Mouse (Mus musculus) intestine, embryonic 15.5 days (tissue): ENCODE results near the gene Pdgfc. TPM values are rescaled to one million over a fixed set of nuclear protein-coding genes. Genes with fewer than 3 reads are reported as not detected.
"Not testable (repeated sequence)": the region's sequence is repeated elsewhere in the genome, so short reads cannot be mapped to it uniquely, and the experiment has no call there.

Experiments used
- ATAC-seq: fragments of 200-750 bp; cut with Nextera tagmentation; 2 replicates; pipeline ENCODE4 v1.8.0; 2017; ENCODE audit warnings: moderate TSS enrichment, moderate library complexity
- H3K27ac ChIP-seq: fragments of 300-500 bp; sonication (generic); 2 replicates; pipeline ENCODE4 v1.5.1; 2015; ENCODE audit warnings: mild to moderate bottlenecking, inconsistent platforms
- H3K27me3 ChIP-seq: fragments of 300-500 bp; sonication (generic); replicated peaks from 2 replicates; pipeline ENCODE4 v1.6.1; 2015; ENCODE audit warnings: inconsistent platforms
- H3K36me3 ChIP-seq: fragments of 300-500 bp; sonication (generic); 2 replicates; pipeline ENCODE4 v1.6.1; 2015; ENCODE audit warnings: inconsistent platforms
- H3K4me1 ChIP-seq: fragments of 300-500 bp; sonication (generic); replicated peaks from 2 replicates; pipeline ENCODE4 v1.6.1; 2015; ENCODE audit warnings: inconsistent platforms
- H3K4me2 ChIP-seq: fragments of 300-500 bp; sonication (generic); replicated peaks from 2 replicates; pipeline ENCODE4 v1.6.1; 2015; ENCODE audit warnings: mild to moderate bottlenecking, inconsistent platforms
- H3K4me3 ChIP-seq: fragments of 300-500 bp; sonication (generic); replicated peaks from 2 replicates; pipeline ENCODE4 v1.5.1; 2015; ENCODE audit warnings: inconsistent platforms
- H3K9ac ChIP-seq: fragments of 300-500 bp; sonication (generic); 2 replicates; pipeline ENCODE4 v1.6.1; 2015; ENCODE audit warnings: inconsistent platforms
- H3K9me3 ChIP-seq: fragments of 300-500 bp; sonication (generic); 2 replicates; pipeline ENCODE4 v1.6.1; 2016; ENCODE audit warnings: inconsistent platforms
- whole genome bisulfite sequencing: fragments of 180-500 bp; shearing (Covaris S2); methylation state at CpG from one replicate; pipeline ENCODE4 v1.1.7; 2015; 5-methylcytosine and 5-hydroxymethylcytosine counted together
- polyA plus RNA-seq: library from polyadenylated mRNA; unstranded; fragments of >200 nt; fragmentation: Nextera tagmentation; extraction: Ambion mirVana; gene quantifications from 2 replicates; pipeline ENCODE4 v1.2.1, GENCODE M21; 2015

Gene Pdgfc
- polyA plus RNA-seq, 1 experiment from 2014 or later = 14.0 TPM

DNA sequence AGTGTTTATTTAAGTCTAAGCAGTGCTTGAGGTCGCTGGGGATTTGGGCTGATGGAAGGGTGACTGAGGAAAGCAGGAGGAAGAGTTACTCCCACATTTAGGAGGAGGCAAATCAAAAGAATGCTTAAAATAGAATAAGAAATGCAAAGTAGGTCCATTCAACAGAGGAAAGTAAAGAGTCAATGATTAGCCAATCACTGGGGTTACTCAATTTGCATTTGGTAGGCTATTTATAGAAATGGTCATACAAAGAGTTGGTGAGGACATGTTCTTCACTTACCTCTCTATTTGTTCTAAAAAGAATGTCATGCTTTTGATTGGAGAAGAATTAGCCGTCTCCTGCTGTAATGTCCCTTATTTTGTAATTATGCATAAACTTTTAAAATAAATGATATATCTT, 90.8 kb downstream of the Pdgfc start:
- WGBS = 48% methylated on average over 2 of the region's 2 CpGs
- Histone ChIP-seq H3K36me3 (no peaks in the 10 kb centered on the region), H3K4me2 (no peak overlapping the region), H3K9ac (no peak overlapping the region), H3K4me1 (no peaks in the 10 kb centered on the region), H3K4me3 (no peak overlapping the region), H3K27me3 (no peaks in the 10 kb centered on the region), H3K27ac (no peak overlapping the region), H3K9me3 (no peaks in the 10 kb centered on the region)
- no peak for ATAC-seq

DNA sequence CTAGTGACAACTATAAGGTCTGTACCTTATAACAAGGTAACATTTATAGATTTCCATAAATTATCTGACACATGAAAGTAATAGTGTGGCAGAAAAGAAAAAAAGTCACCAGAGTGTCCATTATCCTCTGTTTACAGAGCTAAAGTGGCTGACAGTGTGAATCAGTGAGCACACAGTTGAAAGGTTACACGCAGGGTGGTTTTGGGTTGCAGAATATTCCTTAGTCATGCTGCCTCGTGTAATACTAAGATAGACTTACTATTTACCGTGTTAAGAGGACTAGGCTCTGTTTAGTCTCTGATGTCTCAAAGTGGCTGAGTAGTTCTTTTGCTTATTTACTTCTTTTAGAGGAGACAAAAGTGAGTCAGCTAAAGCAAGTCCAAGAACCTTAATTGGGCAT, 100.8 kb downstream of the Pdgfc start:
- ATAC-seq = no peak
- WGBS = 56% methylated on average over 3 of the region's 3 CpGs
- Histone ChIP-seq H3K27ac (no peak overlapping the region), H3K4me2 (no peak overlapping the region), H3K9me3 (no peaks in the 10 kb centered on the region), H3K27me3 (no peaks in the 10 kb centered on the region), H3K36me3 (no peaks in the 10 kb centered on the region), H3K9ac (no peak overlapping the region), H3K4me3 (no peak overlapping the region), H3K4me1 (no peaks in the 10 kb centered on the region)

DNA sequence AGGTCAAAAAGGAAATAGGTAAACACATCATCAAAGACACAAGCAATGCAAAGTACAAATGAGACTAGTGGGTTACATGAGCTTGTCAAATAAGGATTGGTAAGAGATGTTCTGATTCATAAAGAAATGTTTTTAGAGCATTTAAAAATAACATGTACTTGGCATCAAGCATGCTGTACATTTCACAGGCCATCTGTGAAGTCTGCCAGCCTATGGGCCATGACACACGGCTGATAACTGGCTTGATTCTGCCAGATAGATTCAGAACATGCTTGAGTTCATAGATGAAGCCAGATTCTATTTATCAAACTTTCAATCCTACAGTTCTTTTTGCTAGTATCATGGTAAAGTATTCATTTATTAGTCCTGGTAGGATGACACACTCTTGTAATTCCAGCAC, 101.8 kb downstream of the Pdgfc start:
- H3K36me3 ChIP-seq, ATAC-seq, H3K4me2 ChIP-seq, H3K9ac ChIP-seq, H3K27ac ChIP-seq, H3K9me3 ChIP-seq, H3K4me1 ChIP-seq, H3K27me3 ChIP-seq, H3K4me3 ChIP-seq: not testable (repeated sequence)
- WGBS = 68% methylated on average over 1 of the region's 1 CpGs

DNA sequence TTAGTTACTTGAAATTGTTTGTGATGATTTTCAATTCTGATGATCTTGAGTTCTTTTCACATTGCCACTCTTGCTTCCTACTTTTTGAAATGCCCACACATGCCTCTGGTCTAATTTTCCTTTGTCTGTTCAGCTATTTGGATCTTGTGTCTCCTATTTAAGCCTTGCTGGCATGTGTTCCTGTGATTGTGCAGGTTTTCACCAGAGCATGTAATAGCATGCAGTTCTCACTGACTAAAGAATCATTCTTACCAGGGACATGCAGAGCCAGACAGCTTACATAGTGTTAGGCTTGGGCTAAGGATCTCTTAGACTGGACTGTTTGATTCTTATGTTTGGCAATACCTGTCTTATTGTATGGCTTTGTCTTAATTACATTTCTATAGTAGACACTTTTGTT, 107.5 kb downstream of the Pdgfc start:
- no peak overlapping the region for H3K9ac ChIP-seq
- ATAC-seq = no peak
- H3K4me1 ChIP-seq = no peaks in the 10 kb centered on the region
- no peak overlapping the region for H3K27ac ChIP-seq
- H3K36me3 ChIP-seq = no peaks in the 10 kb centered on the region
- no peak overlapping the region for H3K4me2 ChIP-seq
- no peaks in the 10 kb centered on the region for H3K9me3 ChIP-seq
- H3K4me3 ChIP-seq = no peak overlapping the region
- no peaks in the 10 kb centered on the region for H3K27me3 ChIP-seq

DNA sequence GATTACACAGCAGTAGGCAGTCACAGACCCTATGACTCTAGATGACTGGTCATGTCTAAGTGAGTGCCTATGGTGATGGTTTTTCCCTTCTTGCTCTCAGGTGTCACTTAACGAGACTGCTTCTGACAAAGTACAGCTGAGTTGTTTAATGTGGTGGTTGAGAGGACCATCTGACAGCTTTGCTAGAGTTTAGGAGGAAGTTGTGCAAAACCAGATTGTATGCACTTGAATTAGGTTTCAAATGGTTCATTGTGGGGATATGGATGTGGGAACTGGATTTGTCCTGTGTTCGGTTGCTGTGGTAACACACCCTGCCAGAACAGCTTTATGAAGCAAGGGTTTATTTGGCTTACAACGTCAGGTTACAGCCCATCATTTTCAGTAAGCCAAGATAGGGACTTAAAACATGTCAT, 112.9 kb downstream of the Pdgfc start:
- Histone ChIP-seq H3K4me2 (no peak overlapping the region), H3K27me3 (no peaks in the 10 kb centered on the region), H3K9ac (no peak overlapping the region), H3K27ac (no peak overlapping the region), H3K36me3 (no peaks in the 10 kb centered on the region), H3K4me3 (no peak overlapping the region), H3K9me3 (no peaks in the 10 kb centered on the region), H3K4me1 (no peaks in the 10 kb centered on the region)
- no peak for ATAC-seq
- 35% methylated on average over 3 of the region's 3 CpGs for WGBS

DNA sequence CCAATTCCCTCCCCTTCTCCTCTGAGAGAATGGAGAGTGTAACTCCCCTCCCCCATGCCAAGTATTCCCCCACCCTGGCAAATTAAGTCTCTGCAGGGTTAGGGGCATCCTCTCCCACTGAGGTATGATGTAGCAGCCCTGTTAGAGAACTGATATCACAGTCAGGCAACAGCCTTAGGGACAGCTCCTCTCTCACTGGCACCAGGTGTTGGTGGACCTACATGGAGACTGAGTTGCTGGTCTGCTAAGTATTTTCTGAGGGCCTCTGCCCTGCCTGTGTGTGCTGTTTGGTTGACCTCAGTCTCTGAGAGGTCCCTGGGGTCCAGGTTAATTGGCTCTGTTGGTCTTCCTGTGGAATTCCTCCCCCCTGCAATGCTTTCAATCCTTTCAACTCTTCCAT, 114.0 kb downstream of the Pdgfc start:
- Histone ChIP-seq H3K27me3 (no peaks in the 10 kb centered on the region), H3K4me1 (no peaks in the 10 kb centered on the region), H3K4me3 (no peak overlapping the region), H3K36me3 (no peaks in the 10 kb centered on the region), H3K27ac (no peak overlapping the region), H3K9me3 (no peaks in the 10 kb centered on the region), H3K9ac (no peak overlapping the region), H3K4me2 (no peak overlapping the region)
- ATAC-seq = no peak

DNA sequence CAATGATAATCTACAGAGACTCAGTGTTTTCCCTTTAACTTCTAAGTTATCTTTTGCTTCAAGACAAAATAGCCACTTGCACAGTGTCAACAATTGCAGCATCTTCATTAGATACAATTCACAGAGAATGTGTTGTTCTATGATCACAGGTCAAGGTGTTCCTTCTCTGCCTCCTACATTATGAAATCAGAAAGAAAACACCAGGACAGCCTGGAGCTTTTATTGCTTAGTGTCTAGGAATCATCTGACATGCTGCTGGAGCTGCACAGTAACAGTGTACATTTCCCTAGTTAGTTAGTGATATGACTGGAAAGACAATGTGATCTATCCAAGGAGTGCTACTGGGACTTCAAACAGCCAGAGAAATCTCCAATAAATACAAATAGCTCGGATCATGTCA, 118.2 kb downstream of the Pdgfc start:
- ATAC-seq = no peak
- Histone ChIP-seq H3K9ac (no peak overlapping the region), H3K4me2 (no peak overlapping the region), H3K9me3 (no peaks in the 10 kb centered on the region), H3K27ac (no peak overlapping the region), H3K4me3 (no peak overlapping the region), H3K36me3 (no peaks in the 10 kb centered on the region), H3K4me1 (no peaks in the 10 kb centered on the region), H3K27me3 (no peaks in the 10 kb centered on the region)
- 63% methylated on average over 1 of the region's 1 CpGs for WGBS

GRCm38 (mm10) chr3:81160457-81161165, 124.4 kb downstream of the Pdgfc start:
- Histone ChIP-seq H3K4me1 (no peaks in the 10 kb centered on the region), H3K4me3 (no peak overlapping the region), H3K27me3 (no peaks in the 10 kb centered on the region), H3K27ac (no peak overlapping the region), H3K4me2 (no peak overlapping the region), H3K36me3 (no peaks in the 10 kb centered on the region), H3K9ac (no peak overlapping the region), H3K9me3 (no peaks in the 10 kb centered on the region)
- no peak for ATAC-seq

DNA sequence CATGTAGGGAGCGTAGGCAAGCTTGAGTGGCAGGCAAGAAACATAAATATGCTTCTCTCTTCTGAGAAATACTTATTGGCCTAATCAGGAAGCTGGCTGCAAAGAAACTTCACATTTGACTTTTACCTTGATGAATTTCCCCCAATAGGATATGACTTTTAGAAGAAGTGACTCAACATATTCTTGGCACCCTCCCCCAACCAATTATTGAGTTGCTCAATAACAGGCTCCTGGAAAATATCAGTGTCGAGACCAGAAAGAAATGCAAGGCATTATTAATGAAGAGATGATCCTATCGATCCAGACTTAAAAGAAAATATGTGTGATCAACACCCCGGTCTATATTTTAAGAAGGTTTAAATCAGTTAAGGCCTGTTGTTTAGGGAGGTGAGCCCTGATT, 125.9 kb downstream of the Pdgfc start:
- H3K4me3 ChIP-seq = no peak overlapping the region
- H3K4me1 ChIP-seq = no peaks in the 10 kb centered on the region
- no peak overlapping the region for H3K27ac ChIP-seq
- H3K27me3 ChIP-seq = no peaks in the 10 kb centered on the region
- H3K4me2 ChIP-seq = no peak overlapping the region
- ATAC-seq = no peak
- H3K9me3 ChIP-seq = no peaks in the 10 kb centered on the region
- H3K9ac ChIP-seq = no peak overlapping the region
- no peaks in the 10 kb centered on the region for H3K36me3 ChIP-seq
- 87% methylated on average over 4 of the region's 4 CpGs for WGBS

- Histone ChIP-seq H3K9me3 (no peaks in the 10 kb centered on the region), H3K9ac (no peak overlapping the region), H3K4me1 (no peaks in the 10 kb centered on the region), H3K36me3 (no peaks in the 10 kb centered on the region), H3K4me3 (no peak overlapping the region), H3K27ac (no peak overlapping the region), H3K4me2 (no peak overlapping the region), H3K27me3 (no peaks in the 10 kb centered on the region)
- WGBS = 90% methylated on average over 5 of the region's 5 CpGs
- ATAC-seq = no peak
These were observed 127.9 kb downstream of the Pdgfc start for GRCm38 (mm10) chr3:81164091-81164490.

- Histone ChIP-seq H3K36me3 (no peaks in the 10 kb centered on the region), H3K9me3 (no peaks in the 10 kb centered on the region), H3K27me3 (no peaks in the 10 kb centered on the region), H3K4me3 (no peak overlapping the region), H3K4me2 (no peak overlapping the region), H3K27ac (no peak overlapping the region), H3K4me1 (no peaks in the 10 kb centered on the region), H3K9ac (no peak overlapping the region)
- no peak for ATAC-seq
- WGBS = 64% methylated on average over 4 of the region's 4 CpGs
These were observed 134.0 kb downstream of the Pdgfc start for GRCm38 (mm10) chr3:81170073-81170809.

DNA sequence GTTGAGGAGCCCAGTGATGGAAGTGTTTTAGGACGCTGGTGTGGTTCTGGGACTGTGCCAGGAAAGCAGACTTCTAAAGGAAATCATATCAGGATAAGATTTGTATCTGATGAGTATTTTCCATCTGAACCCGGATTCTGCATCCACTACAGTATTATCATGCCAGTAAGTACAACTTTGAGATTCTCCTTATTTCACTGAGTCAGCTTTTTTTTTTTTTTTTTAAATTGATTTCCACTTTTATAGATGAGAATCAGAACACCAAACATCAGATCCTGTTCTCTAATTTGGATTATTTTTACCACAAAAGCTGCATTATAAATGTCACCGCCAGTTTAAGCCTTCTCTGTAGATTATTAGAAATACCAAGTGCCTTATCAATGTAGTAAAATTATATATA, 138.6 kb downstream of the Pdgfc start:
- ATAC-seq = no peak
- Histone ChIP-seq H3K27me3 (no peaks in the 10 kb centered on the region), H3K36me3 (no peaks in the 10 kb centered on the region), H3K9ac (no peak overlapping the region), H3K4me3 (no peak overlapping the region), H3K4me1 (no peaks in the 10 kb centered on the region), H3K9me3 (no peaks in the 10 kb centered on the region), H3K4me2 (no peak overlapping the region), H3K27ac (no peak overlapping the region)
- WGBS = 81% methylated on average over 3 of the region's 3 CpGs

GRCm38 (mm10) chr3:81181319-81182013, 145.2 kb downstream of the Pdgfc start:
- 88% methylated on average over 1 of the region's 1 CpGs for WGBS
- Histone ChIP-seq H3K9ac (no peak overlapping the region), H3K9me3 (no peaks in the 10 kb centered on the region), H3K4me1 (no peaks in the 10 kb centered on the region), H3K4me2 (no peak overlapping the region), H3K36me3 (no peaks in the 10 kb centered on the region), H3K27ac (no peak overlapping the region), H3K27me3 (no peaks in the 10 kb centered on the region), H3K4me3 (no peak overlapping the region)
- ATAC-seq = no peak
